Mouse (Mus musculus) cerebellum, adult 11-12 months (tissue): ENCODE data around the gene Efcab14.

Experiments
- DNase-seq: peaks from one replicate; pipeline ENCODE4 v3.0.0; 2022

Efcab14 gene

GRCm38 (mm10) chr4:115737551-115738041, at the start of gene Efcab14:
Gene Efcab14 (plus strand): TSS chr4:115737744.
- peak; percentile 97 for DNase-seq

- no peak for DNase-seq
Measured at GRCm38 (mm10) chr4:115701468-115701867, 36.1 kb upstream of the Efcab14 start.

GRCm38 (mm10) chr4:115703927-115704505, 33.5 kb upstream of the Efcab14 start:
- no peak for DNase-seq

- DNase-seq = no peak
Measured at GRCm38 (mm10) chr4:115708974-115709593, 28.5 kb upstream of the Efcab14 start.

- peak; percentile 27 for DNase-seq
Measured at GRCm38 (mm10) chr4:115709792-115710418, 27.6 kb upstream of the Efcab14 start.

- no peak for DNase-seq
Measured at GRCm38 (mm10) chr4:115728721-115729120, 8.8 kb upstream of the Efcab14 start.

GRCm38 (mm10) chr4:115731588-115732222, 5.8 kb upstream of the Efcab14 start:
- peak; percentile 52 for DNase-seq

GRCm38 (mm10) chr4:115732223-115732818, 5.2 kb upstream of the Efcab14 start:
- DNase-seq = no peak

GRCm38 (mm10) chr4:115733746-115734145, 3.8 kb upstream of the Efcab14 start:
- DNase-seq = no peak

GRCm38 (mm10) chr4:115734867-115735266, 2.7 kb upstream of the Efcab14 start:
- no peak for DNase-seq

- peak; percentile 20 for DNase-seq
Measured at GRCm38 (mm10) chr4:115738481-115738985, 989 bp downstream of the Efcab14 start.

GRCm38 (mm10) chr4:115742658-115743057, 5.1 kb downstream of the Efcab14 start:
- no peak for DNase-seq

- DNase-seq = no peak
Measured at GRCm38 (mm10) chr4:115743096-115743495, 5.6 kb downstream of the Efcab14 start.

- DNase-seq = no peak
Measured at GRCm38 (mm10) chr4:115748181-115748580, 10.6 kb downstream of the Efcab14 start.

- no peak for DNase-seq
Measured at GRCm38 (mm10) chr4:115749336-115749735, 11.8 kb downstream of the Efcab14 start.

GRCm38 (mm10) chr4:115754101-115754500, 16.6 kb downstream of the Efcab14 start:
- no peak for DNase-seq

GRCm38 (mm10) chr4:115754851-115755250, 17.3 kb downstream of the Efcab14 start:
- DNase-seq = no peak

- no peak for DNase-seq
Measured at GRCm38 (mm10) chr4:115761206-115761605, 23.7 kb downstream of the Efcab14 start.

GRCm38 (mm10) chr4:115764581-115764980, 27.0 kb downstream of the Efcab14 start:
- no peak for DNase-seq

- DNase-seq = no peak
Measured at GRCm38 (mm10) chr4:115767647-115768467, 30.3 kb downstream of the Efcab14 start.

- no peak for DNase-seq
Measured at GRCm38 (mm10) chr4:115775056-115775455, 37.5 kb downstream of the Efcab14 start.

GRCm38 (mm10) chr4:115777627-115778026, 40.1 kb downstream of the Efcab14 start:
- DNase-seq = no peak
